Mouse (Mus musculus) frontal cortex, postnatal 25 days (tissue): Measurements from ENCODE around the gene Bak1.
"Not testable (repeated sequence)": the region's sequence is repeated elsewhere in the genome, so short reads cannot be mapped to it uniquely, and the experiment has no call there.

Experiments
- DNase-seq, 2 experiments: peaks; one replicate each; pipeline ENCODE4 v3.0.0; 2022; ENCODE audit warnings: low spot score in 2 of 2

Bak1 gene

GRCm38 (mm10) chr17:26981050-26981449, 47.8 kb downstream of the Bak1 start:
- DNase-seq = no peak

DNA sequence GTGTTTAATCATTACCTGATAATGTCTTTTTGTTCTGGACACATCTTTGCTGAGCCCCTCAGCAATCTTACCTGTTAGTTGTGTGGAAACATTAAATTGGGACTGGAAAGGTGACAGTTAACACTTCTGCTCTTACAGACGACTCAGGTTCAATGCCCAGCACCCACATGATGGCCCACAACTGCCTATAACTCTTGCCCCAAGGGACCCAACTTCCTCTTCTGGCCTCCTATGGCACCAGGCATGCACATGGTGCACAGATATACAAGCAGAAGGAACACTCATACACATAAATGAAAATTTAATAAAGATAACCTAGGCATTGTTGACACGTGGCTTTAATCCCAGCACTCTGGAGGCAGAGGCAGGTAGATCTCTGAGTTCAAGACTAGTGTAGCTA, 49.4 kb downstream of the Bak1 start:
- no peak for DNase-seq

GRCm38 (mm10) chr17:26977354-26977753, 51.5 kb downstream of the Bak1 start:
- not testable (repeated sequence) for DNase-seq

DNA sequence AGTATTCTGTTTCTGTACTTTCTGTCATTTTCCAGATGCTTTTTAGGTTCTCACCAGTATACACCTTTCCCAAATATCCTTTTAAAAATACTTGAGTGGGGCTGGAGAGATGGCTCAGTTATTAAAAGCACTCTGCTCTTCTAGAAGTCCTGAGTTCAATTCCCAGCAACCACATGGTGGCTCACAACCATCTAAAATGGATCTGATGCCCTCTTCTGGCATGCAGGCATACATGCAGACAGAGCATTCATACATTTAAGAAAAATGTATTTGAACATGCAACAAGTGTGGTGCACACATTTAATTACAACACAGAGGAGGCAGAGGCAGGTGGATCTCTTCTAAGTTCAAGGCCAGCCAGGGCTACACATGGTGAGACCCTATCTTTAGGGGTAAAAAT, 53.4 kb downstream of the Bak1 start:
- no peak for DNase-seq

GRCm38 (mm10) chr17:26974547-26974946, 54.3 kb downstream of the Bak1 start:
- no peak for DNase-seq

- DNase-seq = peak; percentile 82 to 93
Measured at GRCm38 (mm10) chr17:26972703-26973574, 55.9 kb downstream of the Bak1 start, which contains the start of gene Zbtb9. Gene Zbtb9 (plus strand): TSS chr17:26973167.

DNA sequence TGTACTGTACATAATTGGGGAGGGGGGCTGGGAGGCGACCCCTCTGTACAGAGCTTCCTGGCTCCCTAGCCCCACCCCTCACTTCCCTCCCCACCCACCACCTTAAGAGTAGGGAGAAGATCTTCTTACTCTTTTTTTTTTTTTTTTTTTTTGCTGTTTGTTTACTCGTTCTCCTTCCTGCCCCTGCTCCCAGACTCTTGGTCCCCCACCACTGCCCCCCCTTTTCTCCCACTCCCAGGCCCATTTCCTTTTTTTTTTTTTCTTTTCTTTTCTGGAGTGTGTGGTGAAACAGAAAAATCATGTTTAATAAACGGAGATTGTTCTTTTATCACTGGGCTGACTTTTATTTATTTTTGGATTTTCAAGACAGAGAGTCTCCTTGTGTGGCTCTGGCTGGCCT, 56.7 kb downstream of the Bak1 start:
- no peak for DNase-seq

GRCm38 (mm10) chr17:26971247-26971905, 57.4 kb downstream of the Bak1 start:
- no peak for DNase-seq

DNA sequence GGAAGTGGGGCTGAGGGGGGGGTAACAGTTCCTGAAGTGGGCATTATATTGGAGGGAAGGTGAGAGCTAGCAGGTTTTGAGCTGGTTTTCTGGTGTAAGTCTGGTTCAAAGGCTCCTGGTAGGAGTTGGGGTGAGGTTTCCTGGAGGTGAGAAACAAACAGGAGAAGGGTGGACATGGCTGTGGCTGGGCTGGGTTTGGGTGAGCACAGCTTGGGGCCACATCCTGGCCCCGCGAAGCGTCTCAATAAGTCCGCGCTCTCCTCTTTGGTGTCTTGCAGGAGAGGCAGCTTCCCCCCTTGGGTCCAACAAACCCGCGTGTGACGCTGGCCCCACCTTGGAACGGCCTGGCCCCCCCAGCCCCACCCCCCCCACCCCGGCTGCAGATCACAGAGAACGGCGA, 58.6 kb downstream of the Bak1 start:
- no peak for DNase-seq
